Mouse (Mus musculus): Measurements from ENCODE around the gene Slc38a1.

DNA sequence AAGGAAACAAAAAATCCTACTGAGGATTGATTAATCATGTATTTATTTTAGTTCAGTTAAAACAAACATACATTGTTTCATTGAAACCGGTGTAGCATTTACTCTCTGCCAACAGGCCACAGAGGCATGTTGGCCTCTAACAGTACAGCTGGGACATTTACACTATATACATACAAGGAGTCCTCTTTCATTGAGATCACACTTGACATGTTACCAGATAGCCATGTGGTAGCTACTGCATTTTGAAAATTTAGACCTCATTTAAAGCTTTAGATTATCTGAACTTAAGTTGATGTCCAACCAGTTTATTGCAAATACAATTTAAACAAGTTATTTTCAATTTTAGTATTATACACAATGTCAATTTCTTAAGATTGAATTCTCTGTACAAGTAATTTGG lies 44.7 kb upstream of the Slc38a1 start:
- TF ChIP-seq POLR2A (IDR thresholded peaks at IDR 0.05; ENCODE audit: control insufficient read depth, extremely low read depth, insufficient read depth, low read length, poor library complexity) (no peak), CTCF (IDR thresholded peaks at IDR 0.05; ENCODE audit: borderline replicate concordance, control insufficient read depth, extremely low read depth, insufficient read depth, low read length, poor library complexity) (no peak)

All from thymus, adult 2 months (tissue).